Mouse (Mus musculus): ENCODE measurements around the gene Phtf2.

- TF ChIP-seq CTCF (IDR thresholded peaks at IDR 0.05; ENCODE audit: control insufficient read depth, insufficient read depth, insufficient replicate concordance, low read depth, low read length) (no peak), POLR2A (IDR thresholded peaks at IDR 0.05; ENCODE audit: control insufficient read depth, low read depth, low read length) (no peak)
Observed at GRCm38 (mm10) chr5:20831433-20831832, 50.5 kb downstream of the Phtf2 start.

All from testis, adult 2 months (tissue).